Mouse (Mus musculus): ENCODE measurements at regions not wholly inside any gene's neighbourhood (a gene's known extent, or its start where the extent isn't known, plus 50 kb on each side); places are given as distances from the start of the nearest gene placed in this dataset.
A peak's percentile ranks its signal among the peaks of the same experiment; 100 is the strongest.

GRCm38 (mm10) chr6:103318677-103319359 lies 191.6 kb upstream of the Chl1 start:
- Histone ChIP-seq H3K9ac (no peak overlapping the region), H3K27me3 (no peaks in the 10 kb centered on the region), H3K27ac (no peak overlapping the region), H3K4me1 (replicated peaks) (peaks cover 15% of the 10 kb centered on the region; the same call in 1 of the 2 replicates), H3K36me3 (no peaks in the 10 kb centered on the region), H3K4me3 (no peak overlapping the region), H3K9me3 (no peaks in the 10 kb centered on the region), H3K4me2 (no peak overlapping the region)
- WGBS, result 72% methylated on average over 3 of the region's 3 CpGs
- no peak for ATAC-seq (ENCODE audit: low FRiP score)

- Histone ChIP-seq H3K9ac (no peak overlapping the region), H3K27ac (peak overlapping the region; percentile 73)
- WGBS, result 70% methylated on average over 2 of the region's 2 CpGs
Measured at GRCm38 (mm10) chr6:103319964-103320363, 190.4 kb upstream of the Chl1 start.

GRCm38 (mm10) chr6:103320550-103320949 lies 189.8 kb upstream of the Chl1 start:
- no peak overlapping the region for H3K4me2 ChIP-seq
- no peaks in the 10 kb centered on the region for H3K9me3 ChIP-seq
- no peak overlapping the region for H3K9ac ChIP-seq
- H3K36me3 ChIP-seq, result no peaks in the 10 kb centered on the region
- WGBS, result 47% methylated on average over 4 of the region's 4 CpGs
- no peak overlapping the region for H3K4me3 ChIP-seq
- H3K27me3 ChIP-seq, result no peaks in the 10 kb centered on the region
- H3K27ac ChIP-seq, result peak overlapping the region; percentile 78
- 0 out of 2 replicates have a peak, but pooled peaks have one; percentile 39 for ATAC-seq (ENCODE audit: low FRiP score)
- H3K4me1 ChIP-seq (replicated peaks), result peaks cover 15% of the 10 kb centered on the region; the same call in 1 of the 2 replicates

More at GRCm38 (mm10) chr6:103319964-103320363, 190.4 kb upstream of the Chl1 start:
- no peak overlapping the region for H3K4me3 ChIP-seq
- H3K27me3 ChIP-seq, result no peaks in the 10 kb centered on the region
- no peaks in the 10 kb centered on the region for H3K9me3 ChIP-seq
- peaks cover 15% of the 10 kb centered on the region; the same call in 1 of the 2 replicates for H3K4me1 ChIP-seq (replicated peaks)
- ATAC-seq (ENCODE audit: low FRiP score), result peak; percentile 34; the same call in 1 of the 2 replicates
- no peak overlapping the region for H3K4me2 ChIP-seq
- no peaks in the 10 kb centered on the region for H3K36me3 ChIP-seq

GRCm38 (mm10) chr6:103321058-103321457 lies 189.3 kb upstream of the Chl1 start:
- ATAC-seq (ENCODE audit: low FRiP score), result 0 out of 2 replicates have a peak, but pooled peaks have one; percentile 46
- Histone ChIP-seq H3K4me3 (no peak overlapping the region), H3K36me3 (no peaks in the 10 kb centered on the region), H3K9ac (no peak overlapping the region), H3K4me2 (no peak overlapping the region), H3K27ac (no peak overlapping the region), H3K27me3 (no peaks in the 10 kb centered on the region), H3K4me1 (replicated peaks) (peaks cover 15% of the 10 kb centered on the region; the same call in 1 of the 2 replicates), H3K9me3 (no peaks in the 10 kb centered on the region)
- 90% methylated on average over 2 of the region's 2 CpGs for WGBS

GRCm38 (mm10) chr6:103322442-103322841 lies 187.9 kb upstream of the Chl1 start:
- no peak for ATAC-seq (ENCODE audit: low FRiP score)
- Histone ChIP-seq H3K9ac (no peak overlapping the region), H3K27ac (no peak overlapping the region)

GRCm38 (mm10) chr6:103335683-103336082 lies 174.7 kb upstream of the Chl1 start:
- H3K4me2 ChIP-seq, result no peak overlapping the region
- ATAC-seq (ENCODE audit: low FRiP score), result no peak

More at GRCm38 (mm10) chr6:103322442-103322841, 187.9 kb upstream of the Chl1 start:
- H3K27me3 ChIP-seq, result no peaks in the 10 kb centered on the region
- H3K4me2 ChIP-seq, result no peak overlapping the region
- no peak overlapping the region for H3K4me3 ChIP-seq
- H3K36me3 ChIP-seq, result no peaks in the 10 kb centered on the region
- H3K9me3 ChIP-seq, result no peaks in the 10 kb centered on the region
- peaks cover 8% of the 10 kb centered on the region; the same call in 1 of the 2 replicates for H3K4me1 ChIP-seq (replicated peaks)

GRCm38 (mm10) chr6:103339961-103340732 lies 170.2 kb upstream of the Chl1 start:
- no peaks in the 10 kb centered on the region for H3K36me3 ChIP-seq
- no peak for ATAC-seq (ENCODE audit: low FRiP score)
- no peak overlapping the region for H3K27ac ChIP-seq
- H3K4me1 ChIP-seq (replicated peaks), result no peaks in the 10 kb centered on the region
- no peak overlapping the region for H3K4me2 ChIP-seq
- no peaks in the 10 kb centered on the region for H3K9me3 ChIP-seq
- 55% methylated on average over 7 of the region's 7 CpGs for WGBS
- no peak overlapping the region for H3K9ac ChIP-seq
- H3K27me3 ChIP-seq, result no peaks in the 10 kb centered on the region
- no peak overlapping the region for H3K4me3 ChIP-seq

More at GRCm38 (mm10) chr6:103335683-103336082, 174.7 kb upstream of the Chl1 start:
- Histone ChIP-seq H3K27ac (no peak overlapping the region), H3K27me3 (no peaks in the 10 kb centered on the region), H3K4me3 (no peak overlapping the region), H3K9ac (no peak overlapping the region), H3K9me3 (no peaks in the 10 kb centered on the region), H3K36me3 (no peaks in the 10 kb centered on the region), H3K4me1 (replicated peaks) (no peaks in the 10 kb centered on the region)

- no peaks in the 10 kb centered on the region for H3K36me3 ChIP-seq
- H3K4me2 ChIP-seq, result no peak overlapping the region
- no peaks in the 10 kb centered on the region for H3K4me1 ChIP-seq (replicated peaks)
- H3K9me3 ChIP-seq, result no peaks in the 10 kb centered on the region
- no peak for ATAC-seq (ENCODE audit: low FRiP score)
- H3K27ac ChIP-seq, result no peak overlapping the region
- H3K27me3 ChIP-seq, result no peaks in the 10 kb centered on the region
- 43% methylated on average over 5 of the region's 5 CpGs for WGBS
- H3K4me3 ChIP-seq, result no peak overlapping the region
- no peak overlapping the region for H3K9ac ChIP-seq
Measured at GRCm38 (mm10) chr6:103343515-103343914, 166.9 kb upstream of the Chl1 start.

- Histone ChIP-seq H3K36me3 (no peaks in the 10 kb centered on the region), H3K4me2 (no peak overlapping the region), H3K9me3 (no peaks in the 10 kb centered on the region), H3K4me3 (no peak overlapping the region), H3K27ac (no peak overlapping the region), H3K27me3 (no peaks in the 10 kb centered on the region), H3K4me1 (replicated peaks) (no peaks in the 10 kb centered on the region), H3K9ac (no peak overlapping the region)
- no peak for ATAC-seq (ENCODE audit: low FRiP score)
- WGBS, result 65% methylated on average over 2 of the region's 2 CpGs
Measured at GRCm38 (mm10) chr6:103344413-103344812, 166.0 kb upstream of the Chl1 start.

- 88% methylated on average over 3 of the region's 3 CpGs for WGBS
- Histone ChIP-seq H3K27ac (no peak overlapping the region), H3K9ac (no peak overlapping the region), H3K36me3 (no peaks in the 10 kb centered on the region), H3K4me2 (no peak overlapping the region), H3K4me1 (replicated peaks) (no peaks in the 10 kb centered on the region), H3K4me3 (no peak overlapping the region), H3K9me3 (no peaks in the 10 kb centered on the region), H3K27me3 (no peaks in the 10 kb centered on the region)
- no peak for ATAC-seq (ENCODE audit: low FRiP score)
Measured at GRCm38 (mm10) chr6:103345195-103345594, 165.2 kb upstream of the Chl1 start.

GRCm38 (mm10) chr6:103352405-103353124 lies 157.8 kb upstream of the Chl1 start:
- H3K9ac ChIP-seq, result no peak overlapping the region
- no peak overlapping the region for H3K27ac ChIP-seq
- H3K4me3 ChIP-seq, result no peak overlapping the region
- H3K4me1 ChIP-seq (replicated peaks), result peaks cover 10% of the 10 kb centered on the region
- 44% methylated on average over 3 of the region's 3 CpGs for WGBS
- H3K36me3 ChIP-seq, result no peaks in the 10 kb centered on the region
- H3K4me2 ChIP-seq, result no peak overlapping the region
- H3K9me3 ChIP-seq, result no peaks in the 10 kb centered on the region
- ATAC-seq (ENCODE audit: low FRiP score), result peak; percentile 77
- H3K27me3 ChIP-seq, result no peaks in the 10 kb centered on the region

GRCm38 (mm10) chr6:103353346-103353745 lies 157.0 kb upstream of the Chl1 start:
- WGBS, result 54% methylated on average over 1 of the region's 1 CpGs
- no peak overlapping the region for H3K4me2 ChIP-seq
- H3K9ac ChIP-seq, result no peak overlapping the region
- no peak overlapping the region for H3K4me3 ChIP-seq
- no peaks in the 10 kb centered on the region for H3K27me3 ChIP-seq
- H3K36me3 ChIP-seq, result no peaks in the 10 kb centered on the region
- no peak; the same call in 1 of the 2 replicates for ATAC-seq (ENCODE audit: low FRiP score)
- no peak overlapping the region for H3K27ac ChIP-seq
- H3K4me1 ChIP-seq (replicated peaks), result peaks cover 10% of the 10 kb centered on the region
- H3K9me3 ChIP-seq, result no peaks in the 10 kb centered on the region

Data from hindbrain, embryonic 13.5 days (tissue).